Mouse (Mus musculus) frontal cortex, postnatal 25 days (tissue): ENCODE results near the gene Ubb.
"Not testable (repeated sequence)": the region's sequence is repeated elsewhere in the genome, so short reads cannot be mapped to it uniquely, and the experiment has no call there.

Source experiments
- DNase-seq, 2 experiments: peaks; one replicate each; pipeline ENCODE4 v3.0.0; 2022; ENCODE audit warnings: low spot score in 2 of 2

Ubb gene

DNA sequence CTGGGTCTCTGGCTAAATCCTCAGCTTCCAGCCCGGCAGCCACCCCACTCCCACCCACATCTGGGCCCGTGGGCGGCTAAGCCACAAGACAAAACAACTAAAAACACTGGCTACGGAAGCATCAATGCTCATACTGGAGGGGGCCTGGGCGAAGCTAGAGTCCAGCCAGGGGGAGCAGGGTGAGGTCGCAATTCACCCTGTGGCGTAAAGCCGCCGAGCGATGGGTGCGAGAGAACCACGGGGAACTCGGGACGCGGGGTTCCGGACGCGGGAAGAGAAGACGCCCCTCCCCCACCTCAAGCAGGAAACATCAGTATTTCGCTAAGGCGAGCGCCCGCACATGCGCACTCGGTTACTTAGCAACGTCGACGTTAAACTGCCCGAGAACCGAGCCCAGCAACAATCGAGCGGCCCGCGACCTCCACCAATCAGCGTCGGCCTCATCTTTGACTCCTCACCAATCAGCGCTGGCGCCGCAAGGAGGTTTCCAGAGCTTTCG lies at the start of gene Ubb:
Ubb (plus strand) TSS at position 445 of the 499 bp plus-strand sequence.
- DNase-seq: peak; percentile 99

DNA sequence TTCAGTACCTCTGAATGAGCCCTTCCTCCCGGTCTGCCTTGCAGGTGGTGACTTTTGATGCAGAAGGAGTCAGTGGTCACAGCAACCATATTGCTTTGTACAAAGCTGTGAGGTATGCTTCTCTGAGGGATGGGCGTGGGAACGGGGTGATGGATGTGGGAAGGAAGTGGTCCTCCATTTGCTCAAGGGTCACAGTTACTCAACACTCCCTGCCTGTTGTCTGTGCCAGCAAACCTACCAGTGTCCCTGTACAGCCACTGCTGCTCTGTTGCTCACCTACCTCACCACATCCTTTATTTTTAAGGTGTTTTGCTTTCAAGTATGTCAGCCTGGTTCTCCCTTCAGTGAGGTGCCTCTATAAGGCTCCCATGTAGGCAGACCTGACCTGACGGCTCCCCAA lies 43.3 kb upstream of the Ubb start:
- DNase-seq: no peak

DNA sequence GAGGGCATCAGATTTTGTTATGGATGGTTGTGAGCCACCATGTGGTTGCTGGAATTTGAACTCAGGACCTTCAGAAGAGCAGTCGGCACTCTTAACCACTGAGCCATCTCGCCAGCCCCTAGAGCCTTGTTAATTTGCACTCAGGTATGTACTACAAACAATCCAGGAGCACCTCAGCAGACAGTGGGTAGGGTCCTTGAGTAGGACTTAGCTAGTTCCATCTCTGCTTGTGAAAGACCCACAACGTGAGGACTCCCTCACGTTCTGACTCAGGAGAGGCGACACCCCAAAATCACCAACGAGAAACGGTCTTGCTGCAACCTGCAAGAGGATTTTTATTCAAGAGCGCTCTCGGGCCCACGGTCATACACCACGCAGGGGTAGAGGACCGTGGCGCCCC lies 42.6 kb upstream of the Ubb start:
- DNase-seq: not testable (repeated sequence)

DNA sequence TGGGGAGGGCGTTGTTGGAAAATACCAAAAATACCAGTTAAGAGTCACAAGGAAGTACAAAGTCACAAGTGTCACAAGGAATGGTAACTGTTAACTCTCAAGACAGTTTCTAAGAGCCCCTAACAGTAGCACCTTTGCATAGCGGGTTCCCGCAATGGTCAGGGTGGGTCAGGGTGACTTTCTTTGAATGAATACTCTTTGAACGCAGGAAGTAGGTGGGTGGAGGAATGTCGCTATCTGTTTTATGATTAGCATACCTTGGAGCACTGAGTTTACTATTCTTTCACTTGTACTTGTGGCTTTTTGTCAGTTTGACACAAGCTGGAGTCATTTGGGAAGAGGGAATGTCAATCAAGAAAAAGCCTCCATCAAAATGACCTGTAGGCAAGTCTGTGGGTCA lies 42.2 kb upstream of the Ubb start:
- not testable (repeated sequence) for DNase-seq

DNA sequence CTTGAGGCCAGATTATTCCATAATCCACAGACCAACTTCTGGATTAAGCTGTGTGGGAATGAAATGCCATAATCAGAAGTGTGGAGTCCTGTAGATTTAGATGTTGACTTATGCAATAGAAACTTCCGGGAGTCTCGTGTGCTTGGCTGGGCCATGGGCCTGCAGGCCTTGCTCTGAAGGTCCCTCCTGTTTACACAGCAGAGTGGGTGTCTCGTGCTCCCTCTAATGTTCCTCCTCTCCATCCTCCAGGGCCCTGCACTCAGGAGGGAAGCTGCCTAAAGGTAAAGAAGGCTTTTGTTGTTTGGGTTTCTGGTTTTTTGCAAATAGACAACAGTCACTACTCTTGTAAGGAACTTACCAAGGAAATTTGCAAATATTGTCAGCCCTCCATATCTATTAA lies 41.4 kb upstream of the Ubb start:
- no peak for DNase-seq

DNA sequence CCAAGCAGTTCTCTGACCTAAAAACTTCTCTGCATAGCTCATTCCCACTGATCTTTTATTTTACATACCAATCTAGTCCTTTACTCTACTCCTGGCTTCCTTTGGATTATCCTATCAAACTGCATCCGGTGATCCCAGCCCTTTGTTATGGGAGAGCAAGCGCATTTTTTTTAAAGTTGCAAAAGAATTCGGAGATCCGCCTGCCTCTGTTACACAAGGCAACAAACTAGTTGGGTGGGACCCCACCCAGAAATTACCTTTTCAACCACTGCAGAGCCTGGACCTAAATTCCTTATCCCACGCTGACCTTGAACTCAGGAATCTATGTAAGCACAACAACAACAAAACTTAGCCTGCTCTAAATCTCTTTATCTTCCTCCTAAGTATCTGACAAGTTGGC lies 40.0 kb upstream of the Ubb start:
- DNase-seq: no peak

DNA sequence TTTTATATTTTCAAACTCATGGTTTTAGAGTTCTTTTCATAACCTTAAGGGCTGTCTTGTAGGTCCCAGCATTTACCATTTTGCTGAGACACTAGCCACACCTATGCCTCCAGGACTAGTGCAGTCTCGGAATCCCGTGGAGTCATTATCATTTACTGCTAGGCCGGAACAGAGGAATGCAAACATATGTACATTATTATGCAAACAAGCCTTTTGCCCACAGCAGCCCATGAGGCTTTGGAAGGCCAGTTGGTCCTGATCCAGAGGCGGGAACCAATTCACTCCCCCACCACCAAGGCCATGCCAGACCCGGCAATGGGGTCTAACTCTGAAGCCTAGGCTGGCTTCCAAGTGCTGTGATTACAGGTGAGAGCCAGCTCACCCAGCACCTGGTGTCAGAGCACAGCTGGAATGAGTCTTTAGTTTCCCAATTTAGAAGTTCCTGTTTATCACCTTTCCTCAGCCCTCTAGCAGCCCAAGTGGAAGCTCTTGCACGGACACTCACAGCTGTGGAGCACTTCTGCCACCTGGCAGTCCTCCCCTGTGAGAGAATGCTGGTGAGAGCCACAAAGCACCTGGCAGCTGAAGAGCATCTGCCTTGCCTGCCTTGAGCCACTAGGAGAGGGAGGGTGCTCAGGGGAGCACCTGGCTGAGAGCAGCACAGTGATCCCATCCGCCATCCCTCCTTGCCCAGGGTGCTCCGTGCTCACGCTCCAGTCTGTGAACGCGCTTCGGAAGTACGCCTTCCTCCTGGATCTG lies 39.3 kb upstream of the Ubb start:
- DNase-seq: no peak

DNA sequence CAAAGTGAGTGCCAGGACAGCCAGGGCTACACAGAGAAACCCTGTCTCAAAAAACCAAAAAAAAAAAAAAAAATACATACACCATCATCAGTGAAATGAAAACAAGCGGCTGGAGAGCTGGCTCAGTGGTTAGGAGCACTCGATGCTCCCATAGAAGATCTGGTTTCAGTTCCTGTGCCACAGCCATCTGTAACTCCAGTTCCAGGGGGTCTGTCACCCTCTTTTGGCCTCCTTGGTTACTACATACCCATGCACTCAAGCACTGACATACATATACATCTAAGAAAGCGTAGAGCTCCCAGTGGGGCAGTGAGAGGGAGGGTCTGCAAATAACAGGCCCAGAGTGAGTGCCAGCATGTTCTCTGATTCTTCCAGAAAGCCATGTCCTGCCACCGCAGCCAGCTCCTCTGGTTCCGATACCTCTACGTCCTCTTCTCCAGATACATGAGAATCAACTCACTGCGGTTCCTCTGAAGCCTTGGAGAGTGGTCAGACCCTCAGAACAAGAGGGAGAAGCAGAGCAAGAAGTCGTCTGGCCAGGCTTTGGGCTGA lies 38.4 kb upstream of the Ubb start:
- DNase-seq: no peak

DNA sequence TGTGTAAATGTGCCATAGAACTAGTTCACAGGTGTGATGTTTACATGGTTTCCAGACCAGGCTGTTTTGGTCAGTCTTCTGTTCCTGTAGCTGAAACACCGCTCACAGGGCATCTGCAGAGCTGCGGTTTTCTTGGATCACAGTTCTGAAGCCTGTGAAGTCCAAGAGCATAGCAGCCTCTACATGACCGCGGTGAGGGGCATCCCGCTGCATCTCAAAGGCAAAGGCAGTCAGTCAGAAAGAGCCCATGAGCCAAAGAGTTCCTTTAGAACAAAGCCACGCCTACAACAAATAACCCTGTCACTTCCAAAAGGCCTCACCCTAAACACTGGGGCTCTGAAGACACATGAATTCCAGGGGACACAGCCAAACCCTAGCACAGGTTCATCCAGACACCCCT lies 37.7 kb upstream of the Ubb start:
- DNase-seq: no peak

DNA sequence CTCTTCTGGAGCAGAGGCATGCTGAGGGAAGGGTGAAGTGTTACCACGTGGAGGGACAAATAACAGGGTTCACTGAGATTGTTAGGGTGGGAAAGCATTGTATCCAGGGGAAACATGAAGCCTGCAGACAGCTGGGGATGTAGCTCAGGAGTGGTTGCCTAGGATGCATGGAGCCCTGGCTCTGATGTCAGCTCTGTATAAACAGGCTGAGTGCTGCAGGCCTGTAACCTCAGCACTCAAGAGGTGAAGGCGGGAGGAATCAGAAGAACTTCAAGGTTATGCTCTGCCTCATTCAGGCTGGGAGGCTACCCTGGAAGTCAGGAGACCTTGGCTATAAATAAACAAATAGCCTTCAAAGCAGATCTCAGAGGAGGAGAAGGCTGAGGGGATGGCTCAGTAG lies 32.0 kb upstream of the Ubb start:
- no peak for DNase-seq

DNA sequence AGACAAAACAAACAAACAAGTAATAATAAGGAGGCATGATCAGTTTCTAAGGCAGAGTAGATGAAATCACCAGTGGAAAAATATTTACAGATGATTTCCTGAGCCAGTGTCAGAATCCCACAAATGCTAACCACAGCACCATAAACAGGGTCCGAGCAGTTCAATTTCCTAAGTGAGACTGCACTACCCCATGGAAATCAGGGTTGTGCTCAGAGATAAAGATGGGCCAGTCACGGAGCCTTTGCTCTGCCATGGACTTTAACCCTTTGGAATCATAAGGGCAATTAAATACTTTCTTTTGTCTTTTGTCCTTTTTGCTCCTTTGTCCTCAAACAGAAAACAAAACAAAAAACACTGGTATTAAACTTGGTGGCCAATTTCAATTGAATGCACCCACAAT lies 28.7 kb upstream of the Ubb start:
- no peak for DNase-seq

DNA sequence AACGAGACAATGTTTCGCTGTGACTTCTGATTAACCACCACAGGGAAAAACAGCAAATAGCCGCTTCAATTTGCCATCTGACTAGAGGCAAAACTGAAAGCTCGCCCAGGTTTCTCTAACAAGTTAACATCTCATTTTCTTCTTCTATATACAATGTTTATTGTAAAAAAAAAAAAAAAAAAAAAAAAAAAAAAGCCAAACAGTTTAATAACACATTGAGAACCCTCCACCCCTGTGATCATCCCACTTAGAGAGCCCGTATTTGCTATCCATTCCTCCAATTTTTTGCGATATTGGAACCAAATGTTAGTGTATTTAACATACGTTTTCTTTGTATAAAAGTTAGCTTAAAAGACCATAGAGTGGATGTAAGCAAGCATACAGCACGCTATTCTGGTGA lies 13.9 kb upstream of the Ubb start:
- DNase-seq: no peak

DNA sequence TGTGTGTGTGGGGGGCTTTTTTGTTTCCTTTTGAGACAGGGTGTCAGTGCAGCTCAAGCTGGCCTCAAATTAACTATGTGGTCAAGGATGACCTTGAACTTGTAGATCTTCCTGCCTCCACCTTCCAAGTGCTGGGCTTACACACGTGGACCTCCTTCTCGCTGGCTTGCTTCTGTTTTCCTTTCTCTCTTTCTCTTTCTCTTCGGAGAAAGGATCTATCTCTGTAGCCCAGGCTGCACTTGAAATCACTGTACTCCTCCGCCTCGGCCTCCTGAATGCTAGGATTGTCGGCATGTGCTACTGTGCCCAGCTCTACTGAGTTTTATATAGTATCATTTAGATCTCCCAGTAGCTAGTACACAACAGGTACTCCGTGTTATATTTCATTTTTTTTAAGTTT lies 13.4 kb upstream of the Ubb start:
- DNase-seq: no peak

DNA sequence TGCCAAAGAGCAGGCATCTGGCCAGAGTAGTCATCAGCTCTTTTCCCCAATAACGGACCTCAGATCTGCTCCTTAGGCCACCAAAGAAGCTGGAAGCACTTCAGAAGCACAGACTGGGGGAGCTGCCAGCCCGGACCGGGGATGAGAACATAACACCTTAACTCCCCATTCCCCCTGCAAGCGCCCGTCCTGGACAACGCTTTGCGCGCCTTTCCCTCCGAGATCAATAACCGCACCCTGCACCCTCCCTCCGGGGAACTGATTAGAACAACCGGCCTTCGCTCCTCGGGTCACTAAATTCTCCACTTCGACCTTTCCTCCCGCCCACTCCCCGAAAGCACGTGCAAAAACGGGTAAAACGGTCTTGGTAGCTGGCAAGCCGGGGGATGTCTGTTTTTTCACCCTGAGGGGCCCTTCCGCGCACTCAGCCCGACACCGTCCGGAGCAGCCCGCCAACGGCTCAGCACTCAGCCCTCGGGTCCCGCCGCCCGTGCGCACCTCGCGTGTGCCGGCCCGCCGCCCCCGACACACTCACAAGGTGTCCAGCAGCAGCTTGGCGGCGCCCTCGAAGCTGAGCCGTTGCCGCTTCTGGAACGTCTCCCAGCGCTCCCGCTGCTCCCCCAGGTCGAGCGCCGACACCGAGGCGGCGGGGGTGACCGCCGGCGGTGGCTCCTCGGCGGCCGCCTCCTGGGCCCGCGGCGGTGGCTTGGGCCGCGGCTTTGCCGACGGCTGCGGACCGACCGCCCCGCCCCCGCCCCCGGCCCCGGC lies 12.5 kb upstream of the Ubb start:
- DNase-seq: peak; percentile 29 to 41

DNA sequence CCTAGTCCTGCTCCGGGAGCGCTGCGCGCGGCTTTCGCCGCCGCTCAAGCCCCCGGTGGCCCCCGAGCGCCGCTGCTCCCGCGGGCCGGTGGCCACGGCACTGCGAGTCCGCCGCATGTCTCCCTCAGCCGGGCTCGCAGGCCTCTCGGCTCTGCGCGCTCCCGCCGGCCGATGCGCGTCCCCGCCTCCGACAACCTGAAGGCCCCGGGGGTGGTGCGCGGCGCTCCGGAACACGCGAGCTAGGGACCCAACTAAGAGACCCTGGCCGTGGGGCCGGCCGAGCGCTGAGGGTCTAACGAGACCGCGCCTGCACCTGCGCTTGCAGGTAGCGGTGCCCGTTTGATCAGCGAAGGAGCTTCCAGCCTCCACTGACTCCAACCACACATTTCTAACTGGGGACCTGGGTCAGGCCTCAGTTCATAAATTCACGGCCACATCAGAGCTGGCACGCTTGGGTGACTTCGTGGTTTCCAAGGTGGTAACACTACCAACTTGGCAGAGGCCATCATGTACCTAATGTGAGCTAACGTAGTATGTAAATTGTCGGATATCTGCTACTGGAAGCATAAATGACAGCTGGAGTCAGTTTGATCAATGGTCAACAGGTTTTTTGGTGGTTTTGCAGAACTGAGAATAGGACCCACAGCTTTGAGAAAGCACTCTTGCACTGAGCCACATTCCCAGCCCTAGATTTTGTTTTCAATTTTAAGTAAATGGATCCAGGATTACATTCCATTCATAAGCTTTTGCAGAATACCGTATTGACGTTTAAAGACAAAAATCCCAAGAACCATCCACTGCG lies 11.7 kb upstream of the Ubb start, which contains the start of gene Cenpv:
Cenpv (minus strand) TSS at position 173 of the 802 bp plus-strand sequence.
- DNase-seq: peak; percentile 53 to 57

DNA sequence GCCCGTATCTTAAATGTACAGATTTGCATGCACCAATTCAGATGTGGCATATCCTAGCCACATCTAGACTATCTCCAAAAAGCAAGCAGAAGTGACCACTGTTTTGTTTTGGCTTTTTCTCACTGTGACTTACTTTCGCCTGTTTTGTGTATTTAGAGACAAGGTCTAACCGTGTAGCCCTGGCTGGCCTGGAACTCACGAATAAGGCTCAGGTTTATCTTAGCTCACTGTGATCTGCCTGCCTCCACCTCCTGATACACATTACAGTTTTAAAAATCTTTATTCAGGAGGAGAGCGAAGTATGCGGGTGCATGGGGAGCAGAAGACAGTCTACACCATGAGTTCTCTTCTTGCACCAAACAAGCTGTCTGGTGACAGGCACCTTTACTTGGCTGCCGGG lies 10.8 kb upstream of the Ubb start:
- DNase-seq: no peak

DNA sequence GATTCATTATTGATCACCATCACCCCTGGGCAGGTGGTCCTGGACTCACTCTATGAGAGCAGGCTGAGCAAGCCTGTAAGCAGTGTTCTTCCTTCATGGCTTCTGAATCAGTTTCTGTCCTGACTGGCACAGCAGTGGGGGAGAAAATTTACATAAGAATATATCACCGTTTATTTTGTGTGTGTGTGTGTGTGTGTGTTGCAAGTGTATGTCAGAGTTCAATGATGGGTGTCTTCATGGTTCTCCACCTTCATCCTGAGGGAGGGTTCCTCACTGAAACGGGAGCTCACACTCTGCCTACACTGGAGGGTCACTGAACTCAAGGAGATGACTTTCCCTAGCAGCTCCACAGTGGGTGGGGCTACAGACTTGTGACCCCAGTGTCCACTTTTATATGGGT lies 10.0 kb upstream of the Ubb start:
- no peak for DNase-seq

DNA sequence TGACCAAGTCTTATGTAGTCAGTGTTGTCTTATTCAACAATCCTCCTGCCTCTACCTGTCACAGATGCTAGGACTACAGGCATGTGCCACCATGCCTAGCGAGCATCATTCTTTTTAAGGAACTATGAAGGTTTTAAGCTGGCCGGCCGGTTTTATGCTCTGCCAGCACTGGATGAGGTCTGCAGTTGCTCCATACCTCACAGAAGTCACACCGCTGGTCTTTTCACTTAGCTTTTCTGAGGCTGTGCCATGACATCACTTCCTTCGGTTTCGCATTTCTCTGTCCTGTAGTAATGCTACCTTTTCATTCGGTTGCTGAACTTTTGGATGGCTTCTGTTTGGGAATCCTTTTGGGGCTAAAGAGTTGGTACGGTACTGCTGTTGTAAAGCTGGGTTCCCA lies 9.4 kb upstream of the Ubb start:
- no peak for DNase-seq

DNA sequence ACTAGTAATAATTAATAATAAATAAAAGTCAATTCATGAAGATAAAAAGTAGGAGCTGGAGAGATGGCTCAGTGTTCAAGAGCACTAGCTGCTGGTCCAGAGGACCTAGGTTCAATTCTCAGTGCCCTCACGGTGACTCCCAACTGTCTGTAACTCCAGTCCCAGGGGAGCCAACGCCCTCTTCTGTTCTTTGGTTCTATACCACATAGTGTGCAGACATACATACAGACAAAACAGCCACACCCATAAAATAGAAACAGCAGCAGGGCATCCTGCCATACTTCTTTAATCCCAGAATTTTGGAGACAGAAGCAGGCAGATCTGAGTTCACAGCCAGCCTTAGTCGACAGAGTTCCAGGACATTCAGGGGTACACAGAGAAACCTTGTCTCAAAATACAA lies 7.0 kb upstream of the Ubb start:
- no peak for DNase-seq

DNA sequence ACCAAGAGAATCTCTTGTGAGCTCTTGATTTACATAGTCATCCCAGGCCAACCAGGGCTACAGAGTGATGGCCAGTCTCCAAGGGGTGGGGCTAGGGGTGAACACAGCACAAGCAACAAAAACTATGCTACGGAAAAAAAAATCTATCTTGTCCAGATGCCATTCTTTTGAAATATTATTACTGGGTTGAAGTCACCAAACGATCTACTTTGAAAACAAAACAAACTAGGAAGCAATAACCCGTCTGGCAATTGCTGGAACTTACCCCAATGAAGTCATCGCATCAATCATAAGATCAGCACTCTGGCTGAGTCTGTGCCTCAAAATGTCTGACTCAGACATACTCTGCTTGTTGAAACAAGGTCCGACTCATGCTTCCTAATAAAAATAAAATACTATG lies 1.2 kb upstream of the Ubb start:
- DNase-seq: no peak

DNA sequence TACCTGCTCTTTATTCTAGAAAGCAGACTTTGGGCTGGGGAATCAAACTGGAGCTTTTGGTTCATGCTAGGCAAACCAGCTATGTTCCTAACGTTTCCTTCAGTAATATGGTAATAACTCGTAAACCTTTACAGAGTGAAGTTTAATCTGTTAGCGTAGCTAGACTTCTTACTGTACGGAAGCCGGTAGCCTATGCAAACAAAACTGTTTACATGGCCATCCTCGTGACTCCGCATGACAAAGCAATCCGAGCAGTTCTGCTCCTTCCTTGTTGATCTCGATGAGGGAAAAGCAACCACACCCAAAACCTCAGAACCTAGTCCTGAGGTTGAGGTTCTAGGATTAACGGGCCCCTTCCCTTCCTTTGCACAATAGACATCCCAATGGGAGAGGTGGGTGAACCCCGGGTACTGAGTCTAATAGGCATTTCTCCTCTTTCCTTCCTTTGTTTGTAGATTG lies 715 bp upstream of the Ubb start:
- DNase-seq: no peak
